Mouse (Mus musculus): Measurements from ENCODE around the gene Prc1. TPM values are rescaled to one million over a fixed set of nuclear protein-coding genes. Genes with fewer than 3 reads are reported as not detected.
A peak's percentile ranks its signal among the peaks of the same experiment; 100 is the strongest.

The Prc1 gene
- 170 and 177 TPM in 2 replicates for polyA plus RNA-seq (2015; fragmentation: Nextera tagmentation; extraction: Ambion mirVana)

DNA sequence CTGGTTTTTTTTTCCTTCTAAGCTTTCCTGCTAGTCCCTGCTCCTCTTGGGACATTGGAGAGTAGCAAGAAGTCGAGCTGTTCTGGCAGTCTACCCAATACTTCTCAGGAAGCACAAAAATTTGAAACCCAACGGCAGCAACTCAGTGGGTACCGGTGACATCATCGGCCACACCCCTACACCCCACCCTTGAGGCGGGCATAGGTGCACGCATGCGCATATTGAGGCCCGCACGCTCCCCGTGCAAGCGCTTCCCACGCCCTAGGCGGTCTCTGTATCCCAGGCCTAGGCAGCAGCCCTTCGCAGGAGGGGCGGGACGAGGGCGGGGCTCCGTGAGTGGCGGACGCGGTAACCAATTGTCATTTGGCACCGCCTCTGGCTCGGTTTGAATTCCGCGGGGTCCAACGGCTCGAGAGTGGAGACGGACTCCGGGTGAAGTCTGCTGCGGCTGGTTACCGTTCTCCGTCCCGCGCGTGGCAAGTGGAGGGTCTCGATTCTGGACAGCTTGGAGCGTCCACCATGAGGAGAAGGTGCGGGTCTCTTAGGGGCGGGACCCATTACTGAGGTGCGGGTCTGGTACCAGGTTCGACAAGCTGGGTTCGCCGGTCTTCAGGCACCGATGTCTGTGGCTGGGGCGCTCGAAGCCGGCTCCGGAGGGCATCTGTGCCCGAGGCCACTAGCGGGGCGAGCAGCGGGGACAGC lies at the start of gene Prc1:
TSS of gene Prc1 (plus strand) at position 389 of the 702 bp plus-strand sequence.
- peak within 1 kb of the TSS; percentile 73 for H3K4me2 ChIP-seq
- peak; percentile 99 for ATAC-seq (ENCODE audit: borderline replicate concordance, extremely low read depth, low FRiP score, low TSS enrichment)
- H3K9me3 ChIP-seq = no peaks in the 10 kb centered on the region
- H3K4me1 ChIP-seq = peaks cover 27% of the 10 kb centered on the region
- no peaks in the 10 kb centered on the region for H3K27me3 ChIP-seq
- peak within 1 kb of the TSS; percentile 93 for H3K4me3 ChIP-seq
- WGBS = under 1% methylated on average over 52 of the region's 52 CpGs
- H3K36me3 ChIP-seq = peaks cover 14% of the 10 kb centered on the region
- peak within 1 kb of the TSS; percentile 94 for H3K27ac ChIP-seq
- H3K9ac ChIP-seq = peak within 1 kb of the TSS; percentile 92

DNA sequence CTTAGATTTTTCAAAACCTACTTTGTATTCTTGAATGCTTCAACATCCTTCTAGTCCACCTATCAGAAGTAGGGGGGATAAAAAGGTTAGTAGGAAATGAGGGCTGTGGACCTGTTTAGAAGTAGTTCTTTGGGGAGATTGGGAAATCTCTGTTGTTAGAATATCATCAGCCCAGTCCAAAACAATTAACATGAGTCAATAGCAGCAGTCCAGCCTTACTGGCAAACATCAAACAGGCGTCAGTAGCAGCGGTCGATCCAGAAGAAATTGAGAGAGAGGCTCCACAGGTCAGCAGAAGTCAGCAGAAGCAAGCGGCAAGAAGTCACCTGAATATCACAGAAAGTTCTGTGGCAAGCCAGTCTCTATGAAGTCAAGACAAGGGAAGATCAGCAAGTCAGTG lies 49.4 kb upstream of the Prc1 start:
- no peaks in the 10 kb centered on the region for H3K27me3 ChIP-seq
- no peak for ATAC-seq (ENCODE audit: borderline replicate concordance, extremely low read depth, low FRiP score, low TSS enrichment)
- H3K4me2 ChIP-seq = no peak overlapping the region
- H3K4me1 ChIP-seq = 0 out of 2 replicates have a peak, but pooled peaks cover 3% of the 10 kb centered on the region
- WGBS = 89% methylated on average over 4 of the region's 4 CpGs
- H3K9ac ChIP-seq = no peak overlapping the region
- peaks cover 10% of the 10 kb centered on the region; the same call in 1 of the 2 replicates for H3K36me3 ChIP-seq
- no peak overlapping the region for H3K4me3 ChIP-seq
- H3K27ac ChIP-seq = no peak overlapping the region
- no peaks in the 10 kb centered on the region for H3K9me3 ChIP-seq

DNA sequence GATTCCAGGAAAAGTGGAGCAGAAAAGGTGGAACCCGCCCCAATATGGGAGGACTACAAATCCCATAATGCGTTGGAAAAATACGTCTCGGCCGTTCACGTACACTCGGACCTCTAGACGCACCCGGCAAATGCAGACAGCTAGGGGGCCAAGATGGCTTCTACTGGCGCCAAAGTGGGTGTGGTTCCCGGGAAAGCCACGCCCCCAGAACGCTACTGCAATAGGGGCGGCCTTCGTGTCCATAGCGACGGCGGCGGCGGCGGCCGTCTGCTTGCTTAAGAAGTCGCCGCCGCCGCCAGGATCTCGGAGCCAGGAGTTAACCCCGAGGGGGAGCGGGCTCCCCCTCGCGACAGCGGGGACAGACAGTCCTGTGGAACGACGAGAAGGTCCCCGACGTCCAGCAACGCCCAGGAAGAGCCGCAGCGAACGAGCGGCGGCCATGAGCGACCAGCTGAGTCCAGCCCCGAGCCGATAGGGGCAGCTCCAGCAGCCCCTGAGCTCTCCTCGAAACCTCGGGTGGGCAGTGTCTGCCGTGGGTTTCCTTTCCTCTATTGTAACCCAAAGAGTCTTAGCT lies 48.0 kb upstream of the Prc1 start, which contains the start of gene Ttll13:
TSS of gene Ttll13 (plus strand) at position 229 of the 574 bp plus-strand sequence.
- Histone ChIP-seq H3K4me1 (0 out of 2 replicates have a peak, but pooled peaks cover 3% of the 10 kb centered on the region), H3K4me2 (peak within 1 kb of the TSS; percentile 79), H3K36me3 (no peaks in the 10 kb centered on the region), H3K27me3 (no peaks in the 10 kb centered on the region), H3K27ac (peak within 1 kb of the TSS; percentile 87), H3K9ac (peak within 1 kb of the TSS; percentile 68), H3K9me3 (no peaks in the 10 kb centered on the region), H3K4me3 (peak within 1 kb of the TSS; percentile 60)
- WGBS = 0% methylated on average over 48 of the region's 48 CpGs
- peak; percentile 99 for ATAC-seq (ENCODE audit: borderline replicate concordance, extremely low read depth, low FRiP score, low TSS enrichment)

DNA sequence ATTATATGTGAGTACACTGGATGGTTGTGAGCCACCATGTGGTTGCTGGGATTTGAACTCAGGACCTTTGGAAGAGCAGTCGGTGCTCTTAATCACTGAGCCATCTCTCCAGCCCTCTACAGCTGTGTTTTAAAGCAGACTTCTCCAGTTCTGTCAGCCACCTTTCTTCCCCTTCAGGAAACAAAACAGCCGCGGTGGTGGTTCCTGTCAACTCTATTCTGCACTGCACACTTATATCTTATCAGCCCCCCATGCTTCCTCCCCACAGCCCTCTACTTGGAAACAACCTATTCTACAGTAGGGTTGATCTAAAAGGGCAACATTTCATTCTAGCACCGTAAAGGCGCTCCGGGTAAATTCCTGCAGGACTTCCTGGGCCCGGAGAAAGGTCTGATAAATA lies 47.4 kb upstream of the Prc1 start:
- H3K27ac ChIP-seq = no peak overlapping the region
- no peaks in the 10 kb centered on the region for H3K27me3 ChIP-seq
- H3K4me1 ChIP-seq = 0 out of 2 replicates have a peak, but pooled peaks cover 3% of the 10 kb centered on the region
- 38% methylated on average over 7 of the region's 7 CpGs for WGBS
- peak overlapping the region; percentile 60 for H3K4me3 ChIP-seq
- H3K9me3 ChIP-seq = no peaks in the 10 kb centered on the region
- ATAC-seq (ENCODE audit: borderline replicate concordance, extremely low read depth, low FRiP score, low TSS enrichment) = no peak
- peak overlapping the region; percentile 79 for H3K4me2 ChIP-seq
- H3K36me3 ChIP-seq = no peaks in the 10 kb centered on the region
- H3K9ac ChIP-seq = no peak overlapping the region

DNA sequence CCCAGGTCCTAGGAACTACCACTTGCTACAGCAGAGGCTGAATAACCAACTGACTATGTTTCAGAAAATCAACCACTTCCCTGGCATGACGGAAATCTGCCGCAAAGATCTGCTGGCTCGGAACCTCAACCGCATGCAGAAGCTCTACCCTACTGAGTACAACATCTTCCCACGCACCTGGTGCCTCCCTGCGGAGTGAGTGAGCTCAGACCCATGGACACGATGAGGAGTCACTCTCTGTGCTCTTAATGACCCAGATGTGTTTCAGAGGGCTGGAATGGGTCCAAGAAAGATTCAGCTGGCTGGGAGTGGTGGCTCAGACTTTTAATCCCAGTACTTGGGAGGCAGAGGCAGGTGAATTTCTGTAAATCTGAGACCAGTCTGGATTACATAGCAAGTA lies 41.8 kb upstream of the Prc1 start:
- no peak for ATAC-seq (ENCODE audit: borderline replicate concordance, extremely low read depth, low FRiP score, low TSS enrichment)
- no peaks in the 10 kb centered on the region for H3K9me3 ChIP-seq
- no peak overlapping the region for H3K4me3 ChIP-seq
- no peak overlapping the region for H3K27ac ChIP-seq
- H3K9ac ChIP-seq = no peak overlapping the region
- H3K4me2 ChIP-seq = no peak overlapping the region
- 81% methylated on average over 7 of the region's 7 CpGs for WGBS
- H3K27me3 ChIP-seq = no peaks in the 10 kb centered on the region
- no peaks in the 10 kb centered on the region for H3K36me3 ChIP-seq
- H3K4me1 ChIP-seq = no peaks in the 10 kb centered on the region

DNA sequence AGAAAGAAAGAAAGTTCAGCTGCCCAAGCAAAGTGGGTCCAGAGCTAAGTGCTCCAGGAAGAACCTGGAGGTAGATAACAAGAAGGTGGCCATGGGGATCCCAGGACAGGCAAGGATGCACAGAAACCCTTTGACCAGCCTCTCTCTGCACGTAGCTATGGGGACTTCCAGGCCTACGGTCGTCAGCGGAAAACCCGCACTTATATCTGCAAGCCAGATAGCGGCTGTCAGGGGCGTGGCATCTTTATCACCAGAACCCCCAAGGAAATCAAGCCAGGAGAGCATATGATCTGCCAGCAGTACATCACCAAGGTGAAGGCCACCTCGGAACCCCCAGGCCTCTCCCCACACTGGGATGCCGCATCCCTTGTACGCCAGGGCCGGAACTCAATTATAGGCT lies 41.4 kb upstream of the Prc1 start:
- no peak overlapping the region for H3K4me2 ChIP-seq
- H3K9ac ChIP-seq = no peak overlapping the region
- no peaks in the 10 kb centered on the region for H3K4me1 ChIP-seq
- no peak overlapping the region for H3K27ac ChIP-seq
- no peaks in the 10 kb centered on the region for H3K36me3 ChIP-seq
- 83% methylated on average over 11 of the region's 11 CpGs for WGBS
- no peaks in the 10 kb centered on the region for H3K27me3 ChIP-seq
- no peak overlapping the region for H3K4me3 ChIP-seq
- no peak for ATAC-seq (ENCODE audit: borderline replicate concordance, extremely low read depth, low FRiP score, low TSS enrichment)
- H3K9me3 ChIP-seq = no peaks in the 10 kb centered on the region

DNA sequence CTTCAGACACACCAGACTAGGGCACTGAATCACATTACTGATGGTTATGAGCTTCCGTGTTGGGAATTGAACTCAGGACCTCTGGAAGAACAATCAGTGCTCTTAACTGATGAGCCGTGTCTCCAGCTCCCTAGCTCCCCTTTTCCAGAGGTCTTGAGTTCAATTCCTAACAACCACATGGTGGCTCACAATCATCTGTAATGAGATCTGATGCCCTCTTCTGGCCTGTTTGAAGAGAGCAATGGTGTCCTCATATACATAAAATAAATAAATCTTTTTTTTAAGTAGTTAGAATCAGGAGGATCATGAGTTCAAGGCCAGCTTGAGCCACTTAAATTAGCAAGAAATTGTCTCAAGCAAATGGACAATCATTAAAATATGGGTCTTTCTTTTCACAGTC lies 38.3 kb upstream of the Prc1 start:
- peaks cover 7% of the 10 kb centered on the region for H3K4me1 ChIP-seq
- no peaks in the 10 kb centered on the region for H3K9me3 ChIP-seq
- H3K4me2 ChIP-seq = no peak overlapping the region
- ATAC-seq (ENCODE audit: borderline replicate concordance, extremely low read depth, low FRiP score, low TSS enrichment) = no peak
- no peak overlapping the region for H3K27ac ChIP-seq
- no peak overlapping the region for H3K4me3 ChIP-seq
- WGBS = 67% methylated on average over 2 of the region's 2 CpGs
- peaks cover 5% of the 10 kb centered on the region; the same call in 1 of the 2 replicates for H3K27me3 ChIP-seq
- H3K9ac ChIP-seq = no peak overlapping the region
- H3K36me3 ChIP-seq = no peaks in the 10 kb centered on the region

DNA sequence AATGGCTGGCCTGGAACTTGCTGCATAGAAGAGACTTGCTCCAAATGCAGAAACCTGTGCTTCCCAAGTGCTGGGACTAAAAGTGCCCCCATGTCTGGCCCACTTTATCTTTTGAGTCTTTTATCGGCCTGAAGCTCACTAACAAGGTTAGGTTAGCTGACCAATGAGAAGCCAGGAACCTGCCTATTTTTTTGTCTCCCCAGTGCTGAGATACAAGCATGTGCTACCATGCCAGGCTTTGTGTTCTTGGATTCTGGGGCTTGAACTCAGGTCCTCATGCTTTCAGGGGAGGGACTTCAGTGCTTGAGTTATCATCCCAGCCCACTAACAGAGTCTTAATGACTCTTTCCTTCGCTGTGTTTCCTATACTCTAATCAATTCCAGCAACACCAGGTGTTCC lies 36.5 kb upstream of the Prc1 start:
- no peak overlapping the region for H3K4me3 ChIP-seq
- no peak overlapping the region for H3K9ac ChIP-seq
- H3K4me2 ChIP-seq = no peak overlapping the region
- H3K27me3 ChIP-seq = peaks cover 5% of the 10 kb centered on the region; the same call in 1 of the 2 replicates
- H3K27ac ChIP-seq = no peak overlapping the region
- no peaks in the 10 kb centered on the region for H3K9me3 ChIP-seq
- peaks cover 14% of the 10 kb centered on the region for H3K4me1 ChIP-seq
- no peaks in the 10 kb centered on the region for H3K36me3 ChIP-seq
- 65% methylated on average over 2 of the region's 2 CpGs for WGBS
- no peak for ATAC-seq (ENCODE audit: borderline replicate concordance, extremely low read depth, low FRiP score, low TSS enrichment)

DNA sequence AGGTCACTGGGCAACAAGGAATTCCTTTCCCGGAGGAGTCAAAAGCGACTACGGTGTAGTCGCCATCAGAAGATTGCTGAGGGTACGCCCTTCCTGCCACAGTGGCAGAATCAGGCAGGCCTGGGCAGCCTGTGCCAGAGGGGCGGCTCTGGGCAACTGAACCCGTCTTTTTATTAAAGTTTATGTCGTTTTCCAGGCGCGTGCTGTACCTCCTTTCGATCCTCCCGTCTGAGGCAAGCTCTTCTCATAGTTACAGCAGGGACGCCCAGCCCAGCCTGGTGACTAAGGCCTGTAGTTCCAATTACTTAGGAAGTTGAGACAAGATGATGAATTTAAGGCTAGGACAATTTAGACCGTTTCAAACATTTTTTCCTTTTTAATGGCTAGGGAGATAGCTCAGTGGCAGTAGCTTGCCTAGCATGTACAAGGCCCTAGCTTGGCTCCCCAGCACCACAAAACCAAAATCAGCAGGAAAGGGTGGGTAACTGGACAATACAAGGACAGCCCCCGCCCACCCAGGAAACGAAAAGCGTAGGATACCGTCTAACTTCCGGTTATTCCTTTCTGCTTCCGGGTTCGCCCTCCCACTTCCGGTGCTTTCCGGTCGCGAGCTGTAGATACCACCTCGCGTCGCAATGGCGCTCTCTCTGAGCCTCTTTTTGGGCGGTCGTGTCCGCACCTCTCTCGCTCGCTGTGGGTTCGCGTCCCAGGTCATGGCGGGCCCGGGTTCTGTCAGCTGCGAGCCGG lies 33.5 kb upstream of the Prc1 start, which contains the start of gene Ngrn:
TSS of gene Ngrn (plus strand) at position 591 of the 747 bp plus-strand sequence.
- Histone ChIP-seq H3K4me1 (peaks cover 14% of the 10 kb centered on the region), H3K27me3 (peaks cover 5% of the 10 kb centered on the region; the same call in 1 of the 2 replicates), H3K27ac (peak within 1 kb of the TSS; percentile 72), H3K9me3 (no peaks in the 10 kb centered on the region), H3K36me3 (peaks cover 25% of the 10 kb centered on the region), H3K4me3 (peak within 1 kb of the TSS; percentile 63), H3K4me2 (peak within 1 kb of the TSS; percentile 83), H3K9ac (peak within 1 kb of the TSS; percentile 71)
- ATAC-seq (ENCODE audit: borderline replicate concordance, extremely low read depth, low FRiP score, low TSS enrichment) = peak; percentile 87; the same call in 1 of the 2 replicates
- 22% methylated on average over 40 of the region's 40 CpGs for WGBS

DNA sequence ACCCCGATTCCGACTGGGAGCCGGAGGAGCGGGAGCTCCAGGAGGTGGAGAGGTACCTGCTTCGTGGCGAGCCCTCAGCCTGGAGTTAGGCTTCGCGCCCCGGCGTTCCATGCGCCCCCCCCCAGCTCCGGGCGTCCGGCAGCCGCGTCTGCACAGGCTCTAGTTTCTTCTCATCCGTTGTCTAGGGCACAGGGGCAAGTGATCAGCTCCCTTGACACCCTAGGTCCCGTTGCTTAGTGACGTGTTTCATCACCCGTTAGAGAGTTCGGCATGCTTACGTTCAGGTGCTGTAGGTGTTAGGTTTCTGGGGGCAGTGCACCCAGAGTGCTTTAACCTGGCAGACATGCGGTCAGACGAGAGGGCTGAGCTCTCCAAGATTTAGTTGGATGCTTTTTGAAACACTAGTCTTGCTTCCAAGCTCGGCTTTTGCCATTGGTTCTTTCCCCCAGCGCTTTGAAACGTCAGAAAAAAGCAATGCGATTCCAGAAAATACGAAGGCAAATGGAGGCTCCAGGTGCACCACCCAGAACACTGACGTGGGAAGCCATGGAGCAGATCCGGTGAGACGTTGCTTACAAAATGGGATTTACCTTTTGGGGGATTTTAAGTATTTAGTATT lies 32.8 kb upstream of the Prc1 start:
- Histone ChIP-seq H3K4me3 (peak overlapping the region; percentile 63), H3K27me3 (peaks cover 5% of the 10 kb centered on the region; the same call in 1 of the 2 replicates), H3K9ac (peak overlapping the region; percentile 71), H3K4me1 (peaks cover 14% of the 10 kb centered on the region), H3K27ac (peak overlapping the region; percentile 72), H3K36me3 (peaks cover 31% of the 10 kb centered on the region), H3K4me2 (peak overlapping the region; percentile 83), H3K9me3 (no peaks in the 10 kb centered on the region)
- WGBS = 1% methylated on average over 31 of the region's 32 CpGs
- peak; percentile 51; the same call in 1 of the 2 replicates for ATAC-seq (ENCODE audit: borderline replicate concordance, extremely low read depth, low FRiP score, low TSS enrichment)

DNA sequence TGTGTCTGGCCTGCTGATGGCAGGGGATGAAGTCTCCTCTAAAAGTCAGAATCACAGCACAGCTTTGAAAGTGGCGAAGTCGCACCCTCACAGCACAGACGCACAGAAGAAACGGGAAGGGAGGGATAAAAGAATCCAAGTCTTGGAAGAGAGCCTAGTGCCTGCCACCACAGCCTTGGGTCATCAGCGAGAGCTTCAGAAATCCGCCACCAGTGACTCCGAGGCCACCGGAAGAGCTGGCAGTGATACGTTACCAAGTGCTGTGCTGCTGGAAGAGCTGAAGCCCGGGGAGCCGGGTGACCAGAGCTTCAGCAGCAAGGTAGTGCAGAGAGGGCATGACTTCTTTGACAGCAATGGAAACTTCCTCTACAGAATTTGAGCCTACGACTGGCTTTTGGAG lies 29.6 kb upstream of the Prc1 start:
- WGBS = 84% methylated on average over 12 of the region's 12 CpGs
- Histone ChIP-seq H3K4me3 (no peak overlapping the region), H3K4me2 (no peak overlapping the region), H3K9ac (no peak overlapping the region), H3K36me3 (peaks cover 36% of the 10 kb centered on the region), H3K4me1 (peaks cover 22% of the 10 kb centered on the region), H3K27me3 (peaks cover 1% of the 10 kb centered on the region; the same call in 1 of the 2 replicates), H3K27ac (no peak overlapping the region), H3K9me3 (no peaks in the 10 kb centered on the region)
- ATAC-seq (ENCODE audit: borderline replicate concordance, extremely low read depth, low FRiP score, low TSS enrichment) = no peak

All from lung, embryonic 15.5 days (tissue).